Mouse (Mus musculus) MEL (cell line): Measurements from ENCODE around the gene Gucy1b2. TPM values are rescaled to one million over a fixed set of nuclear protein-coding genes. Genes with fewer than 3 reads are reported as not detected.

Experiments used
- DNase-seq: peaks from one replicate; pipeline ENCODE4 v3.0.0; 2011; ENCODE audit warnings: low read depth, low spot score
- H3K27ac ChIP-seq: 2 replicates; pipeline ENCODE4 v1.5.1; 2012; ENCODE audit warnings: low read depth, mild to moderate bottlenecking, control low read depth, low read length, moderate library complexity; ENCODE audit not compliant: control insufficient read depth
- H3K27me3 ChIP-seq, 2 experiments: fragments of 150-350 bp in 1 of 2; sonication (generic) in 1 of 2; 2 replicates each; pipeline ENCODE4 v1.6.1; 2012; ENCODE audit warnings: low read length in 2 of 2, mild to moderate bottlenecking in 2 of 2, improper control_type of control experiment in 1 of 2, moderate library complexity in 1 of 2; ENCODE audit not compliant: insufficient read depth in 2 of 2, control insufficient read depth in 1 of 2
- H3K36me3 ChIP-seq, 2 experiments: 2 replicates each; pipeline ENCODE4 v1.6.1; 2012 to 2014; ENCODE audit warnings: low read length in 2 of 2, improper control_type of control experiment in 1 of 2, inconsistent platforms in 1 of 2, mild to moderate bottlenecking in 1 of 2; ENCODE audit not compliant: insufficient read depth in 2 of 2, control insufficient read depth in 1 of 2
- H3K4me1 ChIP-seq, 2 experiments: fragments of 150-350 bp in 1 of 2; sonication (generic) in 1 of 2; 2 replicates each; pipeline ENCODE4 v1.6.1; 2012; ENCODE audit warnings: low read length in 2 of 2, improper control_type of control experiment in 1 of 2, mild to moderate bottlenecking in 1 of 2; ENCODE audit not compliant: insufficient read depth in 2 of 2, control insufficient read depth in 1 of 2
- H3K4me3 ChIP-seq, 2 experiments: fragments of 150-350 bp in 1 of 2; sonication (generic) in 1 of 2; 2 replicates each; pipeline ENCODE4 v1.5.1; 2012; ENCODE audit warnings: low read depth in 2 of 2, low read length in 2 of 2, mild to moderate bottlenecking in 2 of 2, moderate library complexity in 2 of 2, control low read depth in 1 of 2, improper control_type of control experiment in 1 of 2; ENCODE audit not compliant: control insufficient read depth in 1 of 2, insufficient read depth in 1 of 2
- H3K79me2 ChIP-seq: 2 replicates; pipeline ENCODE4 v1.6.1; 2012; ENCODE audit warnings: mild to moderate bottlenecking, low read length, moderate library complexity; ENCODE audit not compliant: control insufficient read depth, poor library complexity, insufficient read depth
- H3K9ac ChIP-seq: 2 replicates; pipeline ENCODE4 v1.6.1; 2012; ENCODE audit warnings: low read depth, mild to moderate bottlenecking, control low read depth, low read length, moderate library complexity; ENCODE audit not compliant: control insufficient read depth, poor library complexity, severe bottlenecking
- H3K9me3 ChIP-seq: fragments of 150-350 bp; sonication (generic); replicated peaks from 2 replicates; pipeline ENCODE4 v1.6.1; 2012; ENCODE audit warnings: mild to moderate bottlenecking, low read length, improper control_type of control experiment, moderate library complexity; ENCODE audit not compliant: insufficient read depth
- CHD2 ChIP-seq: IDR thresholded peaks from 2 replicates; pipeline ENCODE4 v1.6.1; 2011; ENCODE audit warnings: low read length, improper control_type of control experiment
- EP300 ChIP-seq, 2 experiments: IDR thresholded peaks; 2 replicates each; pipeline ENCODE4 v1.6.1; 2011; ENCODE audit warnings: improper control_type of control experiment in 2 of 2, low read length in 2 of 2, low read depth in 1 of 2, mild to moderate bottlenecking in 1 of 2
- GABPA ChIP-seq: IDR thresholded peaks from 2 replicates; pipeline ENCODE4 v1.6.1; 2012; ENCODE audit warnings: low read depth, mild to moderate bottlenecking, inconsistent platforms, low read length, improper control_type of control experiment, moderate library complexity
- GATA1 ChIP-seq: IDR thresholded peaks from 2 replicates; pipeline ENCODE4 v1.6.1; 2011; ENCODE audit warnings: low read depth, low read length, improper control_type of control experiment
- KAT2A ChIP-seq: conservative IDR thresholded peaks from 2 replicates; pipeline ENCODE4 v1.6.1; 2012; ENCODE audit warnings: low read depth, low read length, improper control_type of control experiment, inconsistent platforms
- MAFK ChIP-seq: IDR thresholded peaks from 2 replicates; pipeline ENCODE4 v1.6.1; 2011; ENCODE audit warnings: low read depth, mild to moderate bottlenecking, low read length, improper control_type of control experiment, borderline replicate concordance
- MEF2A ChIP-seq: IDR thresholded peaks from 2 replicates; pipeline ENCODE4 v1.6.1; 2014; ENCODE audit warnings: low read depth, mild to moderate bottlenecking, inconsistent platforms, low read length, improper control_type of control experiment; ENCODE audit not compliant: poor library complexity, insufficient replicate concordance, severe bottlenecking; ENCODE audit errors: extremely low read depth
- MYB ChIP-seq: IDR thresholded peaks from 2 replicates; pipeline ENCODE4 v1.6.1; 2011; ENCODE audit warnings: mild to moderate bottlenecking, low read depth, low read length, improper control_type of control experiment
- MYC ChIP-seq: IDR thresholded peaks from 2 replicates; pipeline ENCODE4 v1.6.1; 2011; ENCODE audit warnings: low read depth, mild to moderate bottlenecking, low read length, improper control_type of control experiment, moderate library complexity
- NELFE ChIP-seq: IDR thresholded peaks from 2 replicates; pipeline ENCODE4 v1.6.1; 2011; ENCODE audit warnings: low read depth, low read length, improper control_type of control experiment
- NRF1 ChIP-seq: IDR thresholded peaks from 2 replicates; pipeline ENCODE4 v1.6.1; 2014; ENCODE audit warnings: low read depth, mild to moderate bottlenecking, inconsistent platforms, low read length, improper control_type of control experiment, moderate library complexity; ENCODE audit not compliant: poor library complexity, insufficient read depth, severe bottlenecking
- POLR2A ChIP-seq, 2 experiments: IDR thresholded peaks; 2 replicates each; pipeline ENCODE4 v1.6.1; 2011 to 2012; ENCODE audit warnings: low read length in 2 of 2, mild to moderate bottlenecking in 2 of 2, control low read depth in 1 of 2, improper control_type of control experiment in 1 of 2, low read depth in 1 of 2, moderate library complexity in 1 of 2; ENCODE audit not compliant: control insufficient read depth in 1 of 2, insufficient read depth in 1 of 2, poor library complexity in 1 of 2
- RAD21 ChIP-seq: IDR thresholded peaks from 2 replicates; pipeline ENCODE4 v1.6.1; 2011; ENCODE audit warnings: mild to moderate bottlenecking, low read depth, low read length, improper control_type of control experiment
- TAL1 ChIP-seq: IDR thresholded peaks from 2 replicates; pipeline ENCODE4 v1.6.1; 2012; ENCODE audit warnings: mild to moderate bottlenecking, inconsistent platforms, low read length, moderate library complexity, mixed read lengths
- TBP ChIP-seq: IDR thresholded peaks from 2 replicates; pipeline ENCODE4 v1.8.0; 2011; ENCODE audit warnings: low read depth, low read length, improper control_type of control experiment
- TCF12 ChIP-seq: IDR thresholded peaks from 2 replicates; pipeline ENCODE4 v1.6.1; 2014; ENCODE audit warnings: low read depth, mild to moderate bottlenecking, inconsistent platforms, low read length, improper control_type of control experiment, moderate library complexity
- USF2 ChIP-seq, 2 experiments: IDR thresholded peaks; 2 replicates each; pipeline ENCODE4 v1.6.1; 2011 to 2012; ENCODE audit warnings: improper control_type of control experiment in 2 of 2, low read length in 2 of 2, borderline replicate concordance in 1 of 2, inconsistent platforms in 1 of 2, low read depth in 1 of 2, mild to moderate bottlenecking in 1 of 2; ENCODE audit not compliant: insufficient read depth in 1 of 2
- ZC3H11A ChIP-seq: IDR thresholded peaks from 2 replicates; pipeline ENCODE4 v1.6.1; 2012; ENCODE audit warnings: low read depth, mild to moderate bottlenecking, inconsistent platforms, low read length, improper control_type of control experiment
- ZMIZ1 ChIP-seq: IDR thresholded peaks from 2 replicates; pipeline ENCODE4 v1.6.1; 2012; ENCODE audit warnings: low read depth, mild to moderate bottlenecking, inconsistent platforms, low read length, improper control_type of control experiment, moderate library complexity
- ZNF384 ChIP-seq: IDR thresholded peaks from 2 replicates; pipeline ENCODE4 v1.6.1; 2012; ENCODE audit warnings: low read depth, mild to moderate bottlenecking, inconsistent platforms, low read length, improper control_type of control experiment
- polyA plus RNA-seq, 2 experiments: library from polyadenylated mRNA; stranded (reverse) in 1 of 2; unstranded in 1 of 2; fragments of >175 nt in 1 of 2; fragments of >200 nt in 1 of 2; gene quantifications; 2 replicates each; pipeline versions ENCODE4 v1.2.1 to v1.2.4; 2012; ENCODE audit warnings: low replicate concordance in 2 of 2, low read depth in 1 of 2; ENCODE audit not compliant: insufficient read length in 2 of 2, insufficient read depth in 1 of 2, missing spikeins in 1 of 2
- total RNA-seq: library from RNA; depleted of rRNA; stranded (reverse); fragments of 300-350 nt; gene quantifications from 2 replicates; pipeline ENCODE4 v1.2.3, GENCODE M21; 2012

Gucy1b2 gene
- total and polyA plus RNA-seq, 3 experiments, result not detected

GRCm38 (mm10) chr14:62355201-62355600, 100.9 kb downstream of the Gucy1b2 start:
- no peaks in the 10 kb centered on the region for H3K9me3 ChIP-seq
- no peaks in the 10 kb centered on the region for H3K4me1 ChIP-seq
- no peaks in the 10 kb centered on the region for H3K79me2 ChIP-seq
- TF ChIP-seq ZNF384 (no peak), NELFE (no peak), MYB (no peak), MYC (no peak), TAL1 (no peak), ZC3H11A (no peak), EP300 (IDR thresholded peaks at IDR 0.05; ENCODE audit: low read depth in 1 of 2, low read length in 2 of 2) (no peak), ZMIZ1 (no peak), RAD21 (no peak), USF2 (IDR thresholded peaks at IDR 0.05; ENCODE audit: borderline replicate concordance in 1 of 2, insufficient read depth in 1 of 2, low read depth in 1 of 2, low read length in 2 of 2) (no peak), TCF12 (no peak), MAFK (no peak)
- no peak for DNase-seq
- peaks cover 0 to 4% of the 10 kb centered on the region in 2 experiments; a peak in 2 of 4 replicates for H3K36me3 ChIP-seq
- H3K27ac ChIP-seq, result no peak overlapping the region
- H3K4me3 ChIP-seq, result no peak overlapping the region
- no peak overlapping the region for H3K9ac ChIP-seq
- H3K27me3 ChIP-seq, result no peaks in the 10 kb centered on the region

- DNase-seq, result no peak
- H3K36me3 ChIP-seq, result peaks cover 0 to 4% of the 10 kb centered on the region in 2 experiments; a peak in 2 of 4 replicates
These were observed 102.3 kb downstream of the Gucy1b2 start for GRCm38 (mm10) chr14:62353793-62354192.

More at GRCm38 (mm10) chr14:62353793-62354192, 102.3 kb downstream of the Gucy1b2 start:
- Histone ChIP-seq H3K27me3 (no peaks in the 10 kb centered on the region), H3K4me3 (no peak overlapping the region), H3K9me3 (no peaks in the 10 kb centered on the region), H3K79me2 (no peaks in the 10 kb centered on the region), H3K4me1 (no peaks in the 10 kb centered on the region), H3K27ac (no peak overlapping the region), H3K9ac (no peak overlapping the region)
- no peak for TF ChIP-seq GATA1
- no peak for TF ChIP-seq GABPA
- TF ChIP-seq USF2 (IDR thresholded peaks at IDR 0.05; ENCODE audit: borderline replicate concordance in 1 of 2, insufficient read depth in 1 of 2, low read depth in 1 of 2, low read length in 2 of 2), result no peak
- TF ChIP-seq ZC3H11A, result no peak
- TF ChIP-seq NRF1, result no peak
- TF ChIP-seq RAD21, result no peak
- no peak for TF ChIP-seq TBP
- no peak for TF ChIP-seq KAT2A
- no peak for TF ChIP-seq CHD2
- TF ChIP-seq MEF2A, result no peak
- TF ChIP-seq POLR2A (IDR thresholded peaks at IDR 0.05; ENCODE audit: control insufficient read depth in 1 of 2, insufficient read depth in 1 of 2, low read depth in 1 of 2, low read length in 2 of 2, poor library complexity in 1 of 2), result no peak
- no peak for TF ChIP-seq MAFK
